Mouse (Mus musculus) midbrain, embryonic 16.5 days (tissue): ENCODE data around the gene Sfxn4. TPM values are rescaled to one million over a fixed set of nuclear protein-coding genes. Genes with fewer than 3 reads are reported as not detected.
A peak's percentile ranks its signal among the peaks of the same experiment; 100 is the strongest.

Experiments
- ATAC-seq: fragments of 200-750 bp; cut with Nextera tagmentation; 2 replicates; pipeline ENCODE4 v1.8.0; 2017; ENCODE audit warnings: moderate TSS enrichment
- H3K27ac ChIP-seq: fragments of 300-500 bp; sonication (generic); 2 replicates; pipeline ENCODE4 v1.5.1; 2014; ENCODE audit warnings: mild to moderate bottlenecking, low read length, mixed read lengths
- H3K27me3 ChIP-seq: fragments of 300-500 bp; sonication (generic); 2 replicates; pipeline ENCODE4 v1.6.1; 2014; ENCODE audit warnings: low read depth, low read length, mixed read lengths; ENCODE audit not compliant: control insufficient read depth, insufficient read depth
- H3K36me3 ChIP-seq: fragments of 300-500 bp; sonication (generic); 2 replicates; pipeline ENCODE4 v1.6.1; 2014; ENCODE audit warnings: mild to moderate bottlenecking, low read length, moderate library complexity, mixed read lengths; ENCODE audit not compliant: control insufficient read depth, insufficient read depth
- H3K4me1 ChIP-seq: fragments of 300-500 bp; sonication (generic); 2 replicates; pipeline ENCODE4 v1.6.1; 2014; ENCODE audit warnings: mild to moderate bottlenecking, low read length, mixed read lengths; ENCODE audit not compliant: control insufficient read depth, insufficient read depth
- H3K4me2 ChIP-seq: fragments of 300-500 bp; sonication (generic); 2 replicates; pipeline ENCODE4 v1.6.1; 2014; ENCODE audit warnings: mild to moderate bottlenecking, low read length, mixed read lengths
- H3K4me3 ChIP-seq: fragments of 300-500 bp; sonication (generic); 2 replicates; pipeline ENCODE4 v1.5.1; 2014; ENCODE audit warnings: low read depth, mild to moderate bottlenecking, low read length, moderate library complexity, mixed read lengths
- H3K9ac ChIP-seq: fragments of 300-500 bp; sonication (generic); 2 replicates; pipeline ENCODE4 v1.6.1; 2014; ENCODE audit warnings: low read depth, low read length, mixed read lengths
- H3K9me3 ChIP-seq: fragments of 300-500 bp; sonication (generic); replicated peaks from 2 replicates; pipeline ENCODE4 v1.6.1; 2014; ENCODE audit warnings: mild to moderate bottlenecking, low read length, mixed read lengths; ENCODE audit not compliant: control insufficient read depth, poor library complexity, severe bottlenecking
- WGBS: fragments of 180-500 bp; shearing (Covaris S2); extraction: QIAGEN DNeasy Blood & Tissue Kit; methylation state at CpG from one replicate; pipeline ENCODE4 v1.1.7; 2014; 5-methylcytosine and 5-hydroxymethylcytosine counted together
- polyA plus RNA-seq: library from polyadenylated mRNA; unstranded; fragments of >200 nt; fragmentation: Nextera tagmentation; extraction: Ambion mirVana; gene quantifications from 2 replicates; pipeline ENCODE4 v1.2.1, GENCODE M21; 2015

The Sfxn4 gene
- polyA plus RNA-seq, 1 experiment from 2014 or later = 11.7 TPM

GRCm38 (mm10) chr19:60890391-60891122 is 29.3 kb upstream of the Sfxn4 start:
- H3K9ac ChIP-seq = peak overlapping the region; percentile 79
- H3K36me3 ChIP-seq = no peaks in the 10 kb centered on the region
- H3K27me3 ChIP-seq = no peaks in the 10 kb centered on the region
- ATAC-seq = peak; percentile 83
- WGBS = under 1% methylated on average over 41 of the region's 41 CpGs
- H3K4me2 ChIP-seq = peak overlapping the region; percentile 72
- no peaks in the 10 kb centered on the region for H3K9me3 ChIP-seq
- peaks cover 20% of the 10 kb centered on the region for H3K4me1 ChIP-seq
- peak overlapping the region; percentile 93 for H3K27ac ChIP-seq
- peak overlapping the region; percentile 82 for H3K4me3 ChIP-seq

- H3K9ac ChIP-seq = peak within 1 kb of the TSS; percentile 79
- H3K4me2 ChIP-seq = peak within 1 kb of the TSS; percentile 72
- H3K36me3 ChIP-seq = no peaks in the 10 kb centered on the region
- peak within 1 kb of the TSS; percentile 93 for H3K27ac ChIP-seq
- H3K4me3 ChIP-seq = peak within 1 kb of the TSS; percentile 82
- H3K27me3 ChIP-seq = no peaks in the 10 kb centered on the region
- H3K4me1 ChIP-seq = peaks cover 20% of the 10 kb centered on the region
- WGBS = under 1% methylated on average over 55 of the region's 55 CpGs
- no peaks in the 10 kb centered on the region for H3K9me3 ChIP-seq
- ATAC-seq = peak; percentile 99
Measured at GRCm38 (mm10) chr19:60889714-60890315, 28.5 kb upstream of the Sfxn4 start, which contains the start of gene Grk5. Gene Grk5 (plus strand): TSS chr19:60889749.

- H3K4me2 ChIP-seq = peak overlapping the region; percentile 72
- H3K9me3 ChIP-seq = no peaks in the 10 kb centered on the region
- no peak for ATAC-seq
- H3K9ac ChIP-seq = peak overlapping the region; percentile 79
- no peaks in the 10 kb centered on the region for H3K36me3 ChIP-seq
- WGBS = 4% methylated on average over 17 of the region's 17 CpGs
- no peaks in the 10 kb centered on the region for H3K27me3 ChIP-seq
- H3K27ac ChIP-seq = peak overlapping the region; percentile 93
- H3K4me1 ChIP-seq = peaks cover 20% of the 10 kb centered on the region
- H3K4me3 ChIP-seq = peak overlapping the region; percentile 82
Measured at GRCm38 (mm10) chr19:60889101-60889713, 27.9 kb upstream of the Sfxn4 start.

GRCm38 (mm10) chr19:60887637-60888036 is 26.4 kb upstream of the Sfxn4 start:
- H3K27me3 ChIP-seq = no peaks in the 10 kb centered on the region
- H3K4me2 ChIP-seq = no peak overlapping the region
- no peak overlapping the region for H3K9ac ChIP-seq
- no peak for ATAC-seq
- no peak overlapping the region for H3K4me3 ChIP-seq
- H3K27ac ChIP-seq = no peak overlapping the region
- H3K36me3 ChIP-seq = no peaks in the 10 kb centered on the region
- 83% methylated on average over 2 of the region's 2 CpGs for WGBS
- no peaks in the 10 kb centered on the region for H3K9me3 ChIP-seq
- peaks cover 20% of the 10 kb centered on the region for H3K4me1 ChIP-seq

GRCm38 (mm10) chr19:60883129-60883528 is 21.9 kb upstream of the Sfxn4 start:
- no peak overlapping the region for H3K9ac ChIP-seq
- H3K4me3 ChIP-seq = no peak overlapping the region
- WGBS = 4% methylated on average over 3 of the region's 3 CpGs
- H3K4me1 ChIP-seq = no peaks in the 10 kb centered on the region
- ATAC-seq = 0 out of 2 replicates have a peak, but pooled peaks have one; percentile 48
- H3K4me2 ChIP-seq = no peak overlapping the region
- H3K36me3 ChIP-seq = no peaks in the 10 kb centered on the region
- H3K27me3 ChIP-seq = no peaks in the 10 kb centered on the region
- H3K27ac ChIP-seq = no peak overlapping the region
- no peaks in the 10 kb centered on the region for H3K9me3 ChIP-seq

- Histone ChIP-seq H3K27ac (peak within 1 kb of the TSS; percentile 80), H3K9me3 (no peaks in the 10 kb centered on the region), H3K4me1 (peaks cover 4% of the 10 kb centered on the region; the same call in 1 of the 2 replicates), H3K36me3 (peaks cover 2% of the 10 kb centered on the region; the same call in 1 of the 2 replicates), H3K4me3 (peak within 1 kb of the TSS; percentile 54), H3K4me2 (peak within 1 kb of the TSS; percentile 70), H3K9ac (peak within 1 kb of the TSS; percentile 78), H3K27me3 (no peaks in the 10 kb centered on the region)
- peak; percentile 98 for ATAC-seq
- WGBS = 0% methylated on average over 28 of the region's 28 CpGs
Measured at GRCm38 (mm10) chr19:60874064-60874694, 12.9 kb upstream of the Sfxn4 start, which contains the start of gene Prdx3. Gene Prdx3 (minus strand): TSS chr19:60874556.

GRCm38 (mm10) chr19:60873501-60873900 is 12.2 kb upstream of the Sfxn4 start:
- Histone ChIP-seq H3K9ac (no peak overlapping the region; the same call in 1 of the 2 replicates), H3K4me1 (peaks cover 4% of the 10 kb centered on the region; the same call in 1 of the 2 replicates), H3K36me3 (peaks cover 3% of the 10 kb centered on the region; the same call in 1 of the 2 replicates), H3K27me3 (no peaks in the 10 kb centered on the region), H3K4me2 (peak overlapping the region; percentile 70), H3K4me3 (peak overlapping the region; percentile 54; the same call in 1 of the 2 replicates), H3K27ac (0 out of 2 replicates have a peak overlapping the region, but pooled peaks have one; percentile 80), H3K9me3 (no peaks in the 10 kb centered on the region)
- 29% methylated on average over 4 of the region's 4 CpGs for WGBS
- no peak for ATAC-seq

- no peak overlapping the region for H3K27ac ChIP-seq
- peaks cover 4% of the 10 kb centered on the region; the same call in 1 of the 2 replicates for H3K4me1 ChIP-seq
- no peak overlapping the region for H3K4me3 ChIP-seq
- no peaks in the 10 kb centered on the region for H3K27me3 ChIP-seq
- no peak overlapping the region for H3K9ac ChIP-seq
- H3K36me3 ChIP-seq = peaks cover 3% of the 10 kb centered on the region; the same call in 1 of the 2 replicates
- ATAC-seq = no peak
- no peaks in the 10 kb centered on the region for H3K9me3 ChIP-seq
- 25% methylated on average over 1 of the region's 1 CpGs for WGBS
- no peak overlapping the region for H3K4me2 ChIP-seq
Measured at GRCm38 (mm10) chr19:60872272-60872671, 11.0 kb upstream of the Sfxn4 start.
